Mouse (Mus musculus): ENCODE measurements around the gene Tk2.
"Not testable (repeated sequence)": the region's sequence is repeated elsewhere in the genome, so short reads cannot be mapped to it uniquely, and the experiment has no call there.

Gene Tk2

DNA sequence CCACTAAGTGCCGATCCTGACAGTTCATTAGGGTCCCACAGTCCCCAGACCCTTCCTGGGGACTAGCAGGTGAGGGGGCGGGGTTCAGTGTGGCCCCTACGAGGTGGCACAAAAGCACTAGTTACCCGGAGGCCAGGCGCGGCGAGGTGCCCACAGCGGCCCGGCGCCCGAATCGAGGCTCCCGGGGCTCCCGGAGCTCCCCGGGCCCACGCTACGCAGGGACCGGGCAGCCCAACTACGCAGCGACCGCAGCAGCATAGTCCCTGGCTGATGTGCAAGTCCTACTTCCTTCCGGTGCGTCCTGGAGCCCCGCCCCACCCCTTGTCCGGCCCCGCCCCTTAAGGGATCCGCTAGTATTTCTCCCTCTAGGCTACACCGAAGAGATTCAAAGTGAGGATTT lies at the start of gene Tk2:
Gene Tk2 (minus strand): TSS at position 283 of the 400 bp plus-strand sequence.
- peak; percentile 90 for DNase-seq

DNA sequence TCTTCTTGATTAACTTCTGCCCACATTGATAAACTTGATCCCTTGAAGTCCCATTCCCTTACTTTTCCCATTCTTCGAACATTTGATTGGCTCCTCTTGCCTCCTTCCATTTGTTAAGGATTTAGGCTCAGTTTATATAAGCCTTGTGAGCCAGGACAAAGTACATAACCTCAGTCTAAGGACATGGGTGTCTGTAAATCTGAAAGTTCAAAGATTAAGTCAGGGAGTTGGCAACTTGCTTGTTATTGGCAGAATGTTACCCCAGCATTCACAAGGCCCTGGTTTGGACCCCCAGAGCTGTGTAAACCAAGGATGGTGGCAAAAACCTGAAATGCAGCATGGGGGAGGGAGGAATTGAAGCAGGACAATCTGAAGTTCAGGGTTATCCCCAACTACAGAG lies 46.0 kb upstream of the Tk2 start:
- DNase-seq, result no peak

DNA sequence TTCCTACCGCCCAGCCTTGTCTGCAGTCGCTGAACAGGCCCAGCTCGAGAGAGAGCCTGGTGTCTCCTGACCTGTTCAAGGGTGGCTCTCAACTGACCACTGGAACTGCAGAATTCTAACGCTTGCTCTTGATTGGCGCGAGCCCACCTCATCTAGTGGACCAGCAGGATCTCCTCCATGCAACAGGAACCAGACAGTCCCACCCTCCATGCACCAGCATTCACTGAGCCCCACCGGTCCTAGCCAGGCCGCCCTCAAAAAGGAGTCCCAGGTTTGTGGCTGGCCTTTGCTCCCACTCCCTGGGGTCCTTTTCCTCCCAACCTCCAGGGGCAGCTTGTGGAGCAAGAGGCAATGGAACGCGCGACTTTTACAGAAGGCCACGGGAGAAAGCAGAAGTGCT lies 44.7 kb upstream of the Tk2 start, which contains the start of gene Cmtm2a:
Gene Cmtm2a (minus strand): TSS at position 101 of the 400 bp plus-strand sequence.
- not testable (repeated sequence) for DNase-seq

DNA sequence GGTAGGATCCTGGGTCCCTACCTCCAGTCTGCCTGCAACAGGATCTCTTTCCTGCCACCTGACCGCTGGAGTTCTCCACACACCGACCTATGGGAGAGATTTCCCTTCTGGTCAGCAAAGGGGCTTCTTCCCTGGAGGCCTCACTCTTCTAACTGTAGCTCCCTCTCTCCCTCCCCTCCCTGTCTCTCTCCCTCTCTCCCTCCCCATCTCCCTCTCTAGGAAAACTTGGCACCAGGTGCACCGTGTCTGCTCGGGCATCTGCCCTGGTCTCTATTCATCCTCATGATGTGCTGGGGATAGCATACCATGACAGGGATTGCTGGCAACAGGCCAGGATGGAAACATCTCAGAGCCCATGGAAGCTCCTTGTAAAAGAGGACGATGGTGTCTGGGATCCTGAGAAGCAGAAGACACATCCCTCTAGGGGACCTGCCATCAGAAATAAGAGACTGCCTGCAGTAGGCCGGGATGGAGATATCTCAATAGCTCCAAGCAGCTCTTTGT lies 20.6 kb upstream of the Tk2 start:
- no peak for DNase-seq

DNA sequence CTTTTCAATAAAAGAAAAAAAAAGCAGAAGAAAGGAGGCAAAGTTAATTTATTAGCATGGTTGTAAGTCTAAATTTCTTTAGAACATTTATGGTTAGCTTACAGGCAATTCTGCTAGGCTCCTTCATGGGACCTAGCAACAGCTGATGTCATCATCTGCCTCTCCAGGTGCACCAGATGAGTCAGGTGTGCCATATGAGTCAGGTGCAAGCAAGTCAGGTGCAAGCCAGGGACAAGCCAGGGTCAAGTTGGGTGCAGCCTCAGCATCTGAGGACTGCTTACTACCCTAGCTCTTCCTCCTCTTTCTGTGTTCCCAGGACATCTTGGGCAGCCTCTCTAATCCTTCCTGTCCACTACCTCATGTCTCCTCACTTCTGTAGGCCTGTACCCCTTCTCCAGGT lies 20.0 kb upstream of the Tk2 start:
- no peak for DNase-seq

DNA sequence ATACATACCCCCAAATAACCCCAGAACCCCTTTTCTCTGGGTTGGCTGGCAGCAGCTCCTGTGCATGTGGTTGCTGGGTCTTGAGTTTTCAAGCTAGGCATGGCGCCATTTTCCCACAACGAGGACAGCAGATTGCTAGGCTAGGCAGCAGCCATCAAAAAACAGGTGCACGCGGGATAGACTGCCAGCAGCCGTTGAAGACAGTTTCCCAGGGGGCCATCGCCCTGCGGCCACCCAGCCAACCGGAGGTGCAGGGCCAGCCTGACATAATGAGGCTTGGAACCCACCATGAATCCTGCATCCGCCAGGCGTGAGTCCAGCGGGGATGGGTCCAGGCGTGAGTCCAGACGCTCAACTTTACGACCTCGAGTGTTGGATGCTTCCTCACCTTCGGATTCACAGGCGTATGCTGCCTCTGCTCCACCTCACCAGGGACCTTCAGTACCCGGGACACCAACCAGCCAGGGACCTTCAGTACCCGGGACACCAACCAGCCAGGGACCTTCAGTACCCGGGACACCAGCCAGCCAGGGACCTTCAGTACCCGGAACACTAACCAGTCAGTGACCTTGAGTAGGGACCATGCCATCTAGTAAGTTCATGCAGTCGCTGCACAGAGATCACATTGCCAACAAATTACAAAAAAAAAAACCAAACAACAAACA lies 16.0 kb upstream of the Tk2 start:
- DNase-seq, result not testable (repeated sequence)

DNA sequence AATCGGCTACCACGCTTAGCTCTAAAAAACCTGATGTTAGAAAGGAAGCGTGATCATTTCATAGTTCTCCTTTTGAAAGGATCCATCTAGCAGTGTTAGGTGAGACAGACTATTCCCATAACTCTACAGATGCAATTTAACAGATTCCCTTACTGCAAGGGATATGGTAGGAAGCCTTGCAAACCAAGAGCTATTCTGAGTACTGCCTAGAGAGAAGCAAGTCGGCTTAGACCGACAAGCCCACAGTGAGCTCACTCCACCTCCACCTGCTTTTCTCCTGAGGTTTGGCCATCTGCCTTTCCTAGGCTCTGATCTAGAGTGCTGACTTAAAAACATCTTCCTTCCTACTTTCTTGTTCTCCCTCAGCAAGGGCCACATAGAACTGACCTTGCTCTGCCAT lies 13.4 kb upstream of the Tk2 start:
- not testable (repeated sequence) for DNase-seq

DNA sequence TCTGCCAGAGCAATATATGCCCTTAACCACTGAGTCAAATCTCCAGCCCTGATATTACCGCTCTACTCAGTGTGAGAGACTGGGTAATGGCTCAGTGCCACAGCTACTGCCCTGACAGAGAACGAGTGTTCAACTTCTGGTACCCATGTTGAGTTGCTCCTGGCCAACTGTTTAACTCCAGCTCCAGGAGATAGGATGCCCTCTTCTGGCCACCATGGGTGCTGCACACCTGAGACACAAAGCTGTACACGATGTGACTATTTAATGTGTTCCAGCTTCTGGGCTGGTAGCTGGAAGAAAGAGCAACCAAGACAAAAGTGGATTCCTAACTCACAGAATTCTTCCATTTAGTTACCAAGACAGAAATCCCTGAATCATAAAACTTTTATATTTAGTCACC lies 4.7 kb upstream of the Tk2 start:
- peak; percentile 6 for DNase-seq

DNA sequence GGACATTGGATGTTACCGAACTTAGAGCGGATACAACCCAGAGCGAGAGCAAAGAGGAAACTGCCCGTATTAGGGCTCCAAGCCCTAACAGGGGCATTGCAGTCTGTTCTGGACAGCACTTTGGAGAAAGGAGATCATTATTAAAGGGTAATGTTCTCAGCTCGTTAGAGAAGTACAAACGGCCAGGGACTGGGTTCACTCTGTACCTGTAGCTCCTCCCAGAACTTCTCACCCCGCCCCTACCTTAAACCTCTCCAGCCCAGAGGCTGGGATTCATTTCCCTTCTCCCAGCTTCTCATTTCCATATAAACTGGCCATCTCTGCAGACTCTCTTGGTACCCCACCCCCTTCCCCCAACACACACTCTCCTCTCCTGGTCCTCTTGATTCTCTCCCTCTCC lies 3.1 kb upstream of the Tk2 start:
- peak; percentile 39 for DNase-seq

DNA sequence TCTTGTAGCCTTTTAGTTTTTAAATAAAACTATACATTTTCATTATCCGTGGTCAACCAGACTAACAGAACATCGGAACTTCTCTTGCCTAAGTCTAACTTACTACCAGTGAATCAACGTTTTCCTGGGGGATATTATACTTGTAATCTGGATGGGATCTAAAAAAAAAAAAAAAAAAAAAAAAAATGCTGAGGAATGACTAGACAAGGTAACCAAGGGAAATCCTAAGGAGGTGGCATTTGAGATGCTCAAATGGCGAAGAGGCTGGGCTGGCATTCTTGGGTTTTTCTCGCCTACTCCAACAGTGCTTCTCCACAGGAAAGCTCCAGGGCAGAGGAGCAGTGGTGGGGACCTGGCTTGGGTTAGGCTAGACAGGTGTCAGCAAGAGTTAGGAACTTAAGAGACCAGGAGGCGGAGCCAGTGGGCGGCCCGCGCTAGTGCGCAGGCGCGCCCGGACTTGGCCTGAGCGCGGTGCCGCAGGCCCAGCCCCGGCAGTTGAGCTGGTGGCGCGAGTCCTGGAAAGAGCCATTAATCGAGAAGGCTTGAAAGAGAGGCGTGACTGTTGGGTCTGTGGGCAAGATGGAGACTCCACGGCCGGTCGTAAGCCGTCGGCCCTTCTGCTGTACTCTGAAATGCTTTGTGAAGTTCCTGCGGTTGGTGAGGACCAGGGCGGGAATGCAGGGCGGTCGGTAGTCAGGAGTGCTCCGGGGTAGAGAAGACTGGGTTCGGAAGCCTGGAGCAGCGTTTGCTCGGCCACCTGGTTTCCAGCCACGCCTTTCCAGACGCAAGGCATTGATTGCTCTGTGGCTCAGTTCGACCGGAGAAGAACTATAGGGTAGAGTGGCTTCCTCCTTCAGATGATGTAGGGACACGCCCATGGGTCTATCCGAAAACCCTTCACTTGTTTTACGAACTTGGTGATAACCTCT lies 2.3 kb upstream of the Tk2 start, which contains the start of gene Cklf:
Gene Cklf (plus strand): TSS at position 423 of the 929 bp plus-strand sequence.
- peak; percentile 95 for DNase-seq

DNA sequence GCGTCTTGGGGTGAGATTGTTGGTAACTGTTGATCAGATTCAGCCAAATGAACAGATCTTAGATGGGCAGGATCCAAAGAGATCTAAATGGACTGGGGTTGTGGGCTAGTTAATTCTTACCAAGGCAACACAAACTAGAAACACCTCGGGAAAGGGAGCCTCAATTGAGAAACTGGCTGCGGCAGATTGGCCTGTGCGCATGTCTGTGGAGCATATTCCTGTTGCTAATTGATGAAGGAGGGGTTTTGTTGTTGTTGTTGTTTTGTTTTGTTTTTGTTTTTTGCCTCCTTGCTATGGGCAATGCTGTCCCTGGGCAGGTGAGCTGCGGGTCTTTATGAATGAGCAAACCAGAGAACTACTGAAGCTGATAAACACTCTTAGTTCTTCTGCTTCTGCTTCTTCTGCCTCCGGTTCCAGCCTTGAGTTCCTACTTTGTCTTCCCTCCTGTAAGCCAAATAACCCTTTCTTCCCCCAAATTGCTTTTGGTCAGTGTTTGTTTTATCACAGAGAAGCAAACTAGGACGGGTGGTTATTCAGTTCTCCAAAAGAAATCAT lies 1.2 kb upstream of the Tk2 start:
- DNase-seq, result no peak

DNA sequence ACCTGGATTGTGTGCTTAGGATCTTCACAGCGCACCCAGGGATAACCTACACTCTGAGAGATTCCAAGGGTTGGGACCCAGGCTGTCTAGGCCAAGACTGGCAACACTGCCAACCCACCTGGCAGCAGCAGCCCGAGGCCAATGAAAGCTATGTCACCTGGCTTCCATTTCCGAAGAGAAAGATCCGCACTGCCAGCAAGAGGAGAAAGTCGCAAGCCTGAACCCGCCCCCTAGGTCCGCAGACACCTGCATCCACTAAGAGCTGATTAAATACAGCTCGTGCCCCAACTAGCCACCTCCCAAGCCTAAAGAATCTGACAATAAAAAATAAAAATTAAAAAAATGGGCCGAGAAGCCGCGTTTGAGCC lies 466 bp downstream of the Tk2 start:
- no peak for DNase-seq

DNA sequence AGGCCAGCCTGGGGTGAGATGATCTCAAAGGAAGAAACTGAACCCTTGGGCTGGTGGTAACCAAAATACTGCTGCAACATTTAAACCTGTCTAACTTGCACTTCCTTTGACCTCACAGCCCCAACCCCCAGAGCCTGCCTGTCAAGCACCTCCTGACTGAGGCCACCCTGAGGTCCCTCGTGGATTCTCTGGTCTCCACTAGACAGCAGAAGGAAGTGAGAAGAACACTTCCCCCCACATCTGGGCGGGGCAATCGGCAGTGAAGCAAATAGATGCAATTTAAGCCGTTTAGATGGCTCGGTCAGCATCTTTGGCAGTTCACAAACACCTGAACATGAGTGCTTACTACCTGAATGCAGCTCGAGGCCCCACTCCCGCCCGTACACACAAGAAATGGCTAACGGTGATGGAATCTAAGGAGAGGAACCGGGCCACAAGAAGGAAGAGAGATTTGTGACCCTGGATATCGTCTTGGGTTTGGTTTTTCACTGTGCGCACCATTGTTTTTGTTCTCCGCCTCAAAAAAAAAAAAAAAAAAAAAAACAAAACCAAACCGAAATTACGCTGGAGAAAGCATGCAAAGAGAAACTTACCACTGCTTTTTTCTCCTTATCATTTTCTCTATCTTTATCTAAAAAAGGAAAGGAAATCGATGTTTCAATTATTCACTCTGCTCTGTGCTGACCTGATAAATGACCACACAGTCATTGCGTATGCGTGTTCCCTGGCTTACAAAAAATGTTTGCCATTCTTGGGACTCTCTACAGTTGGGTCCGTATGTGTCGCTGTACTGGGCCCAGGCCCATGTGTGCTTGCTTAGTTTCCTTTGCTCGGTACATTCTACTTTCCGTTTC lies 1.1 kb downstream of the Tk2 start:
- no peak for DNase-seq

DNA sequence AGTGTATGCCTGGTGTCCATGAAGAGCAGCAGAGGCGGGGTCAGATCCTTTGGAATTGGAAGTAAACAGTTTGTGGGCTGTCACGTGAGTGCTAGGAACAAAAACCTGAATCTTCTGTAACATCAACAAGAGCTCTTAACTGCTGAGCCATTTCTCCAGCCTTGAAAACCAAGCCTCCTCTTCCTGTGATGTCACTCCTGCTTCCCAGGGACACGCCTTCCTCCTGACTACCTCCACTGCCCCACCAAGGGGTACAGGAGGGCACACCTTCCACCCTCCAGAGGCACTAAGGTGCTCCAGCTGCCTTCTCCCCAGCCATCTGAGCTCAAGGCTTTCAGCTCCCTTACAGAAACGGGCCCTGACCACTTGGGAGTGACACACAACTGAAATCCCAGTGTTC lies 1.7 kb downstream of the Tk2 start:
- DNase-seq, result no peak

DNA sequence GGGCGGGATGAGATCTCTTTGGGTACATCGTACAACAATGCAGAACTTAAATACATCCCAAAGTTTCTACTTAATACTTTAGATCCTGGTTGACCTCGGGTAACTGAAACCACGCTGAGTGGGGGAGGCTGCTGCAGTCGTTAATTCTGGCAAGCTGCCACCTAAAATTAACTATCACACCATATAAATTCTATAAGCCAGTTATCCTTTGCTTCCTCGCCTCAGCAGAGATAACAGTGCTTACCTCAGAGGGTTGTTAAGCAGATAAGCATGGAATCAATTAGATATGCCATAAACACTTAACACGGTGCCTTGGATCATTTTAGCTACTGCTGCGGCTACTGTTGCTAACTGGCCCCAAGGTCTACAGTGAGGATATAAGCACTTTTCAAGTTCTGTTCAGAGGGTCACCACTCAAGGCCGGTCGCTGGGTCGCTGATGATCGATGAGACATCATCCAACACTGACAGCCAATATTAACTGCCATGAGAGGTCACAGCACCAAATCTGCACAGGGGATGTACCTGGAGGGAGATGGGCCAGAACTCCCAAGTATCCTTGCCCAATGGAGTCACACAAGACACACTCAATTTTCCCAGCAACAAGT lies 6.2 kb downstream of the Tk2 start:
- DNase-seq, result no peak

DNA sequence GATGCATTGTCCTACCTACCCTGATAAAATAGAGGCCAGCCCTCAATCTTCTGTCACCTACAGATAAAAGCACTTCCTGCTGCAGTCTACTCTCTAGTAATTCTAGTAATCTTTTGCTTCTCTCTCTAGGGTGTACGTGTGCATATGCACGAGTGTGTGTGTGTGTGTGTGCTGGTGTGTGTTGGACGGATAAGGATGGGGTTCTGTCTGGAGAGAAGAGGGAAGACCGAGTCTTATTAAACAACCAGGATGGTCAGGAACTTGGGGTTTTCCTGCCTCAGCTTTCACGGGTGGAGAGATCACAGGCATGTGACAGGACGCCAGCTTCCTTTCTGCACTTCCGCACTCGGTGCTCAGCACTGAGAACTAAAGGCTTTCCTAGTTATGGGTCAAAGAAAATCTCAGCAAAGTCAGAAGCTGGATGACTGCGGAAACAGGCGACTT lies 8.9 kb downstream of the Tk2 start:
- no peak for DNase-seq

DNA sequence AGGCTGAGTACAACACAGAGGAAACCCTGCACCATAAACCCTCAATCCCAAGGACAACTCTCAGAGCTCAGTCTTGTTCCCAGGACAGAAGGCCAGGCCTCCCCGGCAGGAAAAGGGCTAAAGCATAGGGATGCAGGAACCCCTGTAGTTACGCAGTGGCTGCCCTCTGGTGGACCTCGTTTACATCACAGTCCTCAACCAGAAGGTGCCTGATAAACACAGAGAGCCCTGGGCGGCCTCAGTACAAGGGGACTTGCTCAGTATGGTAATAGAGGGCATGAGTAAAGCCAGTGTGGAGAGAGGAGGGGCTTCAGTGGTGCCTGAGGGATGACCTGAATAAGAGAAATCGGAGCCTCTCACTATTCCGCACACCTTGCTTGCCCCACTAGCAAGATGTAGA lies 13.8 kb downstream of the Tk2 start:
- DNase-seq, result peak; percentile 56

DNA sequence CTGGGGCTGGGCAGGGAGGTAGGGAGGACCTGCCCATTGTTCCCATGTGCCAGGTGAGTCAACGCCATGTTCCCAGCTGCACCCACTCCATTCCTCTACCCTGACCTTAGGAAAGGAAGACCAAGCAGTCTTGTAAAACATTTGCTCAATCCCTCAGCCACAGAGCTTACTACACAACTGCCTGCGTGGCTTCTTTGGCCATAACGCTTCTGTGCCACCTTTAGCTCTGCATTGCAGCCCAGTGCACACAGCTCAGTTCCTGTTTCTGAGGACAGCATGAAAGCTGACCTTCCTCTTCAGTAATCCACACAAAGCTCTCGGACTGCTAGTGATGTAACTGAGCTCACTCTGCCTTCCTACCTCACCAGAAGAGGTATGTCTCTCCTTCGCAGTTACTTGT lies 15.4 kb downstream of the Tk2 start:
- no peak for DNase-seq

DNA sequence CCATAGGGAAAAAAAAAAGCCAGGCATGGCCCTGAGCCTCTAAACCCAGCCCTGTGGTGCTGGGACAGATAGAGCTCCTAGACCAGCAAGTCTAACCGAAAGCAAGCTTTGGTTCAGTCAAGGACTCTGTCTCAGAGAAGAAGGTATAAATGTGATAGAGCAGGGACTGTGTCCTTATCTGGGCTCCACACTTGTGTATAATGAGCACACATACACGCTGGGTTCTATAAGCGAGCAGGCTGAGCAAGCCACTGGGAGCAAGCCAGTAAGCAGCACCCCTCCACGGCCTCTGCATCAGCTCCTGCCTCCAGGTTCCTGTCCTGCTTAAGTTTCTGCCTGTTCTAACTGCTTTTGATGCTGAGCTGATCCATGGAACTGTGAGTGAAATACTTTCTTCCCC lies 16.3 kb downstream of the Tk2 start:
- DNase-seq, result no peak

DNA sequence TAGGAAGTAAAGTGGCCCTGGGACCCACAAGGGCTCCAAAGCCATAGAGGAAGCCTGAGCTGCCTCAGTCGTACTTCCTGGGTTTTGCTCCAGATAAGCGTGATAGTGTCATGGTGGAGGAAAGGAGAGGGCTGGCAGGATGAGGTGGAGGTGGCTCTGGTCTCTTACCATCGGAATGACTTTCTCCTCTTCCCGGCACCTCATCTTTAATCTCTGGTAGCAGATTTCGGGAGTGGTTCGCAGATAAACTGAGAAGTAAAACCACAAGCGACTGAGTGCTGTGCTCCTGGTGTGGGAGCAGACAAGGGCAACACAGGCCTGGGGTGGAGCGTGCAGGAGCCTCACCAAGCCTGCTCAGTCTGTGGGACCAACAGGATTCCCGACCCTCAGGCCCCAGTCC lies 18.0 kb downstream of the Tk2 start:
- DNase-seq, result no peak

DNA sequence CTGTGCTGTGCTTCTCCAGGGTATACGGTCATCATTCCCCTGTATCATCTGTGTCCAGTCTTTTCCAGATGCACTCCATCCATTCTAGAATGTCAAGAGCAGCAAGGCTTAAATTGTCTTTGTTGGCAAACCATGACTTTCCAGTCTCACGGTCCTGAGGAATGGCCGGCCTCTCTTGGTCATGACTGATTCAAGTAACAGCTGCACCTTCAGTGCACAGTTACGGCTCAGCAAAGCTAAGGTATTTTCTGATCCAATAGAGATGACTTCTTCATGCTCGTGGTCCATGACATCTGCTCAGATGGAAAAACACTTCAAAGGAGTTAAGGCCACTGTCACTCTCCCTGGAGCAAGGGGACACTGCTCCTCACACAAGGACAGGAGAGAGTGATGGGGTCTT lies 21.3 kb downstream of the Tk2 start:
- DNase-seq, result no peak

DNA sequence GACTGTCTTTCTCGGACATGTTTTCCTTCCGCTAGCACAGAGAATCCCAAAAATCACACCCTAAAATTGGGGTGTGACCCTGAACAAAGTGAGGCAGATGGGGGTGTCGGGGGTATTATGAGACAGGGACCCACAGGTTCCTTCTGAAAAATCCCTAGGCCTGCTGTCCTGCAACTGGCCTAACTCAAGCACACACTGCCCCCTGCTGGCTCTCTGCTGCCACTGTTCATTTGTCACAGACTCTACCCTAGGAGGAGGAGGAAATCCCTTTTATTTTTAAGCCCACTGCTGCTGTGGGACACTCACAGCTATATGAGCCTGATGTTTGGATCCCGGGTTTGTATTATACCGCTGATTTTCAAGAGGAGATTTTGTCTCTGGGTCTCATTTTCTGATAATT lies 28.6 kb downstream of the Tk2 start:
- peak; percentile 83 for DNase-seq

Measured in embryo, embryonic 11 days (tissue).